Mouse (Mus musculus) forebrain, embryonic 15.5 days (tissue): ENCODE measurements at regions not wholly inside any gene's neighbourhood (a gene's known extent, or its start where the extent isn't known, plus 50 kb on each side); places are given as distances from the start of the nearest gene placed in this dataset.

Source experiments
- ATAC-seq: fragments of 200-750 bp; cut with Nextera tagmentation; replicated peaks from 2 replicates; pipeline ENCODE4 v1.8.0; 2017; ENCODE audit warnings: mild to moderate bottlenecking, moderate TSS enrichment, moderate library complexity
- H3K27ac ChIP-seq: fragments of 300-500 bp; sonication (generic); replicated peaks from 2 replicates; pipeline ENCODE4 v1.5.1; 2015; ENCODE audit warnings: mild to moderate bottlenecking, inconsistent platforms
- H3K27me3 ChIP-seq: fragments of 300-500 bp; sonication (generic); 2 replicates; pipeline ENCODE4 v1.6.1; 2015; ENCODE audit warnings: inconsistent platforms
- H3K36me3 ChIP-seq: fragments of 300-500 bp; sonication (generic); 2 replicates; pipeline ENCODE4 v1.6.1; 2015; ENCODE audit warnings: mild to moderate bottlenecking, inconsistent platforms
- H3K4me1 ChIP-seq: fragments of 300-500 bp; sonication (generic); 2 replicates; pipeline ENCODE4 v1.6.1; 2015; ENCODE audit warnings: inconsistent platforms
- H3K4me2 ChIP-seq: fragments of 300-500 bp; sonication (generic); replicated peaks from 2 replicates; pipeline ENCODE4 v1.6.1; 2015; ENCODE audit warnings: mild to moderate bottlenecking, inconsistent platforms
- H3K4me3 ChIP-seq: fragments of 300-500 bp; sonication (generic); 2 replicates; pipeline ENCODE4 v1.5.1; 2015; ENCODE audit warnings: mild to moderate bottlenecking, inconsistent platforms
- H3K9ac ChIP-seq: fragments of 300-500 bp; sonication (generic); replicated peaks from 2 replicates; pipeline ENCODE4 v1.6.1; 2015; ENCODE audit warnings: mild to moderate bottlenecking, inconsistent platforms
- H3K9me3 ChIP-seq: fragments of 300-500 bp; sonication (generic); 2 replicates; pipeline ENCODE4 v1.6.1; 2016; ENCODE audit warnings: inconsistent platforms
- WGBS: fragments of 180-500 bp; shearing (Covaris S2); methylation state at CpG from one replicate; pipeline ENCODE4 v1.1.7; 2015; ENCODE audit warnings: mixed read lengths; 5-methylcytosine and 5-hydroxymethylcytosine counted together

DNA sequence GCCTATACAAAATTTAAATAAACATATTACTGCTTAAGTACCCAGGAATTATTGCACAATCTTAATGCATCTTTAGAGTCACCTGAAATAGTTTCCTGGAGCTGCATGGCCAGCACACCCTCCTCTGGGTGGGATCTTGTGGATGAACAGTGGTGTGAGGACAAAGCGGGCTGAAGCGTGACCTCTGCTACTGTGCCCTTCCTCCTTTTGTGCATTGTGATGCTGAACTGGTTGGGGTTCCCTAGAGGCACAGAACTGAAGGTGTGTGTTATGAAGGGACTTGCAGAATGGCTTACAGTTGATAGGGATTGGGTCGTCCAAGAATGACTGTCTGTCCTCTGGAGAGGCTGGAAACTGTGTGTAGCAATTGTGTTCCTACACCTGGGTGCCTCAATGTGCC is 547.7 kb downstream of the Dok5 start:
- no peaks in the 10 kb centered on the region for H3K4me1 ChIP-seq
- no peaks in the 10 kb centered on the region for H3K27me3 ChIP-seq
- no peak overlapping the region for H3K4me3 ChIP-seq
- no peaks in the 10 kb centered on the region for H3K36me3 ChIP-seq
- ATAC-seq: no peak
- no peak overlapping the region for H3K4me2 ChIP-seq
- H3K9me3 ChIP-seq: no peaks in the 10 kb centered on the region
- WGBS: 96% methylated on average over 3 of the region's 3 CpGs
- no peak overlapping the region for H3K27ac ChIP-seq
- H3K9ac ChIP-seq: no peak overlapping the region

DNA sequence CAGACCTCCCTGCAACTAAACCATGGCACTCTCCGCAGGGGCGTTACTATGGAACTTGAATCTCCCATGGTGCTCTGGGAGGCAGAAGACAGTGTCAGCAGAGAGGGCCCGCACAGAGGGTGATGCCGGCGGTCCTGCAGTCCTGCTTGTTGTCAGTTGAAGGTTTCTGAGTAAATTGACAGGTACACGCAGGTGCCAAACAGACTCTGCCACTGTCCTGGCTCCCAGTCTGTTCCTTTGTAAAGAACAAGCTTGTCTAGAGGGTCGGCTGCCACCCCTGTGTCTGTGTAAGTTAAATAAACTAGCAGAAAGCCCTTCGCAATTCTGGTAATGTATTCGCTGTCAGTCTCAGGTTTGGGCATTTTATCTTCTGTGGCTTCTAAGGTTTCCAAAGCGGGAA is 521.6 kb downstream of the Dok5 start:
- Histone ChIP-seq H3K4me1 (0 out of 2 replicates have a peak, but pooled peaks cover 6% of the 10 kb centered on the region), H3K27ac (no peak overlapping the region), H3K4me3 (no peak overlapping the region), H3K9me3 (no peaks in the 10 kb centered on the region), H3K4me2 (0 out of 2 replicates have a peak overlapping the region, but pooled peaks have one; percentile 0), H3K27me3 (no peaks in the 10 kb centered on the region), H3K9ac (no peak overlapping the region), H3K36me3 (no peaks in the 10 kb centered on the region)
- WGBS: 50% methylated on average over 10 of the region's 10 CpGs
- no peak; the same call in 1 of the 2 replicates for ATAC-seq

DNA sequence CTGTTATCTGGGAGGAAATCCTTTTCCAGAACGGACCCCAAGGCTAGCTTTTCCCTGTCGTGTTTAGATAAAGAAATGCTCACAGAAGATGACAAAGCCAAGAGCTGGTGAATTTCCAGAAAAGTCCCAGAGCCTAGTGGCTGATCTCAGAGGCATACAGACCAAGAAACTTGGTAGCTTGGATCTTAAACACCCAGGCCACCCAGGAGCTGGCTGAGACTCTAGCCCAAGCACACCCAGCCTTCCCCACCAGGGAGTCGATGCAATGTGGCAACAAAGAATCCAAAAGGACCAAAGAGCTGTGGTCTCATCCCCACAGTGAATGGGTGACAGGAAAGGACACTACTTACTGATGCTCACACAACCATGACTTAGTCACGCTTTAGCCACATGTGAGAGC is 513.8 kb downstream of the Dok5 start:
- H3K27ac ChIP-seq: no peak overlapping the region
- no peaks in the 10 kb centered on the region for H3K27me3 ChIP-seq
- no peaks in the 10 kb centered on the region for H3K4me1 ChIP-seq
- H3K9ac ChIP-seq: no peak overlapping the region
- no peak overlapping the region for H3K4me3 ChIP-seq
- ATAC-seq: no peak
- no peaks in the 10 kb centered on the region for H3K9me3 ChIP-seq
- no peak overlapping the region for H3K4me2 ChIP-seq
- no peaks in the 10 kb centered on the region for H3K36me3 ChIP-seq
- 79% methylated on average over 4 of the region's 4 CpGs for WGBS

DNA sequence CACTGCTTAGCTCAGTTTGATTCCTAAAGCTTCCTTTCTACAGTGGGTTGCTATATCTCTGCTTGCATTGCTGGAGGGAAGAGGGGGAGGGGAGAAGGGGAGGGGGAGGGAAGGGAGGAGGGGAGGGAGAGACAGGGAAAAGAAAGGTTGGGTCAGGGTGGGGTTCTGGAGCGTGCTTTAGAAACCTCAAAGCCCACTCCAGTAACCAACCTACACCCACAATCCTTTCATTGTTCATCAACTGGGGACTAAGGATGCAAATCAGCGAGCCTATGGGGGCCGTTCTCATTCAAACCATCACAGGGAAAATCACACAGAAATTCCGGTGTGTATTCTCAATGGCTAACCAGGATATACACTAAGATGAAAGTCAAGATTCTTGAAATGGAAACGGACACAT is 510.7 kb downstream of the Dok5 start:
- Histone ChIP-seq H3K4me1 (peaks cover 6% of the 10 kb centered on the region; the same call in 1 of the 2 replicates), H3K4me2 (no peak overlapping the region), H3K9me3 (no peaks in the 10 kb centered on the region), H3K27me3 (no peaks in the 10 kb centered on the region), H3K27ac (no peak overlapping the region), H3K9ac (no peak overlapping the region), H3K36me3 (no peaks in the 10 kb centered on the region), H3K4me3 (no peak overlapping the region)
- 71% methylated on average over 5 of the region's 5 CpGs for WGBS
- ATAC-seq: no peak

DNA sequence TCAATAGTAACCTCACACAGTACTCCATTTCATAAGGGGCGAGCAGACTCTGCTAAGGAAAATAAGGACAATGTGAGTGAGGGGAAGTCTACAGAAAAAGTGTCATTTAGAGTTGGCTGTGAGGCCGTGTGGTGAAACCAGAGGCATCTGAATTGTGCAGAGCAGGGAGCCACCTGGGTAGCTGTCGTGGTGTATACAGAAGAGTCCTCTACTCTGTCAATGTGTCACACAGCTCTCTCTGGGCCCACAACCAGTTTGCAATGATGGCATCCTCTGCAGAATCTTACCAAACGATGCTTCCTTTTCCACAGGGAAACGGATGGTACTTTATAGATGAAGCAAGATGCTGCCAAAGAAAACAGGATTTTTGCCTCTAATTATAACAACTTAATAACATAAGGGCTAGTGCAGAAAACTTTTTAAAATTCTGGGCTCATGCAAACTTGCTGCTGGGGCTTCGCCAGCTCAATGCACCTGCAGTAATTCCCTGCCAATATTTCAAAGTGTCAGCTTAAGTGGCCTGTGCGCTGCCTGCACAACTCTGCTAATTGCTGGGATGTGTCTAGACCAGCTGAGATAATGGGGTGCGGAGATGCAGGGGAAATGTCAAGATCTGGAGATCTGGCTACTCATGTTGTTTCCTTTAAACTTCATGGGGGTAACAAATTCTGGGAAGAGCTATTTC is 505.8 kb downstream of the Dok5 start:
- Histone ChIP-seq H3K4me1 (peaks cover 9% of the 10 kb centered on the region; the same call in 1 of the 2 replicates), H3K27me3 (no peaks in the 10 kb centered on the region), H3K36me3 (no peaks in the 10 kb centered on the region), H3K4me2 (no peak overlapping the region), H3K27ac (peak overlapping the region; percentile 53), H3K9ac (no peak overlapping the region), H3K9me3 (no peaks in the 10 kb centered on the region), H3K4me3 (no peak overlapping the region)
- WGBS: 25% methylated on average over 8 of the region's 8 CpGs
- ATAC-seq: peak; percentile 74; the same call in 1 of the 2 replicates

DNA sequence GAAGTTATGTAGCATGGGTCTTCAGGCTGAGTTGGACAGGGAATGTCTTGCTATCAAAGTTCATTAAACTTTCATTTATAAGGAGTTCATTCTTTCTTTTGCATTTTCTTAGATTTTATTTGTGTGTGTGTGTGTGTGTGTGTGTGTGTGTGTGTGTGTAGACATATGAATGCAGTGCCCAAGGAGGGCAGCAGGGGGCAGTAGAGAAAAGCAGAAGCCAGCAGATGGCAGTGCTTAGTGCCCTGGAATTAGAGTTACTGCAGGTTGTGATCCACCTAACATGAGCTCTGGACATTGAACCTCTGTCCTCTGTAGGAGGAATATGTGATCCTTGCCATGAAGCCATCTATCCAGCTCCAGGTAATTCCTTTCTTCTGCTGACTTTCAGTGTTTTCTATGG is 501.2 kb downstream of the Dok5 start:
- no peak for ATAC-seq
- H3K4me2 ChIP-seq: no peak overlapping the region
- no peaks in the 10 kb centered on the region for H3K36me3 ChIP-seq
- peaks cover 10% of the 10 kb centered on the region for H3K4me1 ChIP-seq
- H3K27ac ChIP-seq: no peak overlapping the region
- H3K9ac ChIP-seq: no peak overlapping the region
- H3K4me3 ChIP-seq: no peak overlapping the region
- H3K9me3 ChIP-seq: no peaks in the 10 kb centered on the region
- no peaks in the 10 kb centered on the region for H3K27me3 ChIP-seq

DNA sequence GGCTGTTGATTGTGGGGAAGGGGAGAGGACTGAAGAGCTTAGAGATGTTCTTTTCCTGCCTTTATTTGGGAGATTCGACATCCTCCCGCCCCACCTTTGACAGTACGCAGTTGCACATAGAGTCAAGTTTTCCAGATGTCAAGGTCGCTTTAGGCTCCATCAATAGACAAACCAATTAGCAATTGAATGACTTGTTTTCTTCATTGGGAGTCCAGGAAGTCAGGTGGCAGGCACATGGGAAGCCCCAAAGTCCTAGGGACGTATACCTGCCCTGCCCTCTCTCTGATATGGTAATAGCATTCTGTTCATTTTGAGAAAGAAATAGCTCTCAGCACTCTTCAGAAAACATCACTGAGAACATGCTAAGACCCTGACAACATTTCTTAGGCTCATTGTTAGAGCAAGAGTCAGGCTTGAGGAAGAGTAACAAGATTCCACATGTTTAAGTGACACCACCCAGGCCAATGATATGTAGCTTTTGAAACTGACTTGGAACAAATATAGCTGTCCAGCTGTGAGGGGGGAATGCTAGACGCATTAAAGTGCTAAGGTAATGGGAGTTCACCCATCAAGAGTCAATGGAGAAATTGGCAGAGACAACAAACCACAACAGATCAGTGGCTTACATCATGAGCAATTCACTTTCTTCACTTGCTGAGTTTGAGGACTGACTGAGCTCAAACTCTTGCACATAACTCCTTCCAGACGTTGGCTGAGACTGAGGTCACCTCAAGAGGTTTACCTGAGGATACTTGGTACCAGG is 499.9 kb downstream of the Dok5 start:
- H3K4me3 ChIP-seq: no peak overlapping the region
- ATAC-seq: no peak
- no peak overlapping the region for H3K9ac ChIP-seq
- H3K27ac ChIP-seq: no peak overlapping the region
- no peaks in the 10 kb centered on the region for H3K36me3 ChIP-seq
- H3K27me3 ChIP-seq: no peaks in the 10 kb centered on the region
- no peak overlapping the region for H3K4me2 ChIP-seq
- no peaks in the 10 kb centered on the region for H3K9me3 ChIP-seq
- 87% methylated on average over 7 of the region's 7 CpGs for WGBS
- H3K4me1 ChIP-seq: peaks cover 3% of the 10 kb centered on the region; the same call in 1 of the 2 replicates

DNA sequence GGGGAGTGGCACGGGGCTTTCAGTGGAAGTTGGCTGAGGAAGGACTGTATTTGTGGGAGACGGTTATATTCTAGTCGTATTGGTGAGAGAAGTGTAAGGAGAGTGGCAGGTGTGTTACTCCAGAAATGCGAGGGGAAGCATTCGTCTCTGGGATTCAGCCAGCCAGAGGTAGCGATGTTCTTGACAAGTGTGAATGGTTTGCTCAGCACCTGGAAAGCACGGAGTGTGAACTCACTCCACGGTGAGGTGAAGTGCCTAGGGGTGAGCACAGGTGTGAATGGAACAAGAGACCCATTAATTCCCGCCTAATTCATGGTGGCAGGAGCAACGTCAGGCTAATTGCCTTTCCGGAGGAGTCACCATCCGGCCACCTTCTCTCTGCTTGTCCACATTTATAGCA is 498.9 kb downstream of the Dok5 start:
- Histone ChIP-seq H3K4me3 (no peak overlapping the region), H3K27me3 (no peaks in the 10 kb centered on the region), H3K36me3 (no peaks in the 10 kb centered on the region), H3K9ac (no peak overlapping the region), H3K27ac (no peak overlapping the region), H3K4me2 (no peak overlapping the region), H3K4me1 (peaks cover 3% of the 10 kb centered on the region; the same call in 1 of the 2 replicates), H3K9me3 (no peaks in the 10 kb centered on the region)
- no peak for ATAC-seq
- 75% methylated on average over 12 of the region's 12 CpGs for WGBS

DNA sequence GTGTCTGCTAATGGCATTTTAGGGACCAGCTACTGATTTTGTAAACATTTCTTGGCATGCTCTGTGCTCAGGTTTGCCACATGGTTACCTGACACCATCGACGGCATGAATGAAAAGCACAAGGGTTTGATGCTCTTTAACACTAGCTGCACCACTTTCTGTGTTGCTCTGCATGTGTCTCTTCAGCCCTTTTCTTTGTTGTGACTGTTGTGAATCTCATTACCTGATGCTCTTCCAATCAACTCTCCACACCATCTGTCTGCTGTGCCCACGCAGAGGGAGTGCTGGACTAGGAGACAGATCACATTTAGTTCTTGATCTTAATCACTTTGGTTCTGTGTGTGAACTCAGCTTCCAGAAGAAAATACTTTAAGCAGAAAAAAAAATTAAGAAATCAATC is 496.6 kb downstream of the Dok5 start:
- Histone ChIP-seq H3K27ac (no peak overlapping the region), H3K36me3 (no peaks in the 10 kb centered on the region), H3K4me2 (no peak overlapping the region), H3K9me3 (no peaks in the 10 kb centered on the region), H3K9ac (no peak overlapping the region), H3K4me3 (no peak overlapping the region), H3K27me3 (no peaks in the 10 kb centered on the region), H3K4me1 (peaks cover 3% of the 10 kb centered on the region; the same call in 1 of the 2 replicates)
- no peak for ATAC-seq
- 20% methylated on average over 3 of the region's 3 CpGs for WGBS

DNA sequence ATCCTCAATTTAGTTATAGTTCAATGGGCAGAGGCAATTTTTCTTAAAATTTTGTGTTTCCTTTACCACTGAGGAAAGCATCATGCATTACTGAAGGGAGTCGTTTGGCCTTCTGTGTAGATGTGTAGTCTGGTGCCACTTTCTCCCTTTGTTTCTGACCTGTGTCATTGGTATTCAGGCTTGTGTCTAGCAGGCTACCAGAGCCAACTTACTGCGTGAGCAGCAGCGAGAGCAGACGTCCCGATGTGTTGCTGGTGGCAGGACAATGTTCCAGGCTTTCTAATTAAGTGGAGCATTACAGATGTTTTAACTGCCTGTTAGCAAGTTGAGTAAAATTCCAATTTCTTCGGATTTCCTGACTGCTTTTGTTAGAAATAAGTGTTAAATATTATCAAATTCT is 482.2 kb downstream of the Dok5 start:
- 13% methylated on average over 6 of the region's 6 CpGs for WGBS
- Histone ChIP-seq H3K4me2 (no peak overlapping the region), H3K27ac (no peak overlapping the region), H3K4me3 (no peak overlapping the region), H3K4me1 (no peaks in the 10 kb centered on the region), H3K9me3 (no peaks in the 10 kb centered on the region), H3K9ac (no peak overlapping the region), H3K36me3 (no peaks in the 10 kb centered on the region), H3K27me3 (no peaks in the 10 kb centered on the region)
- no peak for ATAC-seq

DNA sequence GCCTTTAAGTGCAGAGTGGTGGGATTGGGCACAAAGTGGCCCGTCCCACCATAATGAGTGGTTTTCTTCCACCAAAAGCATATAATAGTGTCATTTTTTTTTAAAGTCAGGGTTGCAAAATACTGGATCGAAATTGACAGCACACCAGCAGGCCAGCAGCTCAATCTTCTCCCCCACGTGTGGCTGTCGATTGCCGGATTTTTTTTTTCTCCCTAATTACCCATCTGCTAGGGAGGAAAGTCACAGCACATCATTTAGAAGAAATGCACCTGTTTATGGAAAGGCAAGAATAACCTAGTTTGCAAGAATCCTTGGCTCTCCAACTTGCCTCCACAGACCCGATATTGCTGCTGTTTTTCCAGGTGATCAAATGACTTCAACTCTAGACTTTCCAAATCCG is 464.9 kb downstream of the Dok5 start:
- no peak overlapping the region for H3K27ac ChIP-seq
- no peaks in the 10 kb centered on the region for H3K36me3 ChIP-seq
- H3K27me3 ChIP-seq: no peaks in the 10 kb centered on the region
- no peak for ATAC-seq
- no peak overlapping the region for H3K4me3 ChIP-seq
- H3K9ac ChIP-seq: no peak overlapping the region
- H3K4me2 ChIP-seq: no peak overlapping the region
- 56% methylated on average over 7 of the region's 7 CpGs for WGBS
- H3K4me1 ChIP-seq: peaks cover 12% of the 10 kb centered on the region
- no peaks in the 10 kb centered on the region for H3K9me3 ChIP-seq

DNA sequence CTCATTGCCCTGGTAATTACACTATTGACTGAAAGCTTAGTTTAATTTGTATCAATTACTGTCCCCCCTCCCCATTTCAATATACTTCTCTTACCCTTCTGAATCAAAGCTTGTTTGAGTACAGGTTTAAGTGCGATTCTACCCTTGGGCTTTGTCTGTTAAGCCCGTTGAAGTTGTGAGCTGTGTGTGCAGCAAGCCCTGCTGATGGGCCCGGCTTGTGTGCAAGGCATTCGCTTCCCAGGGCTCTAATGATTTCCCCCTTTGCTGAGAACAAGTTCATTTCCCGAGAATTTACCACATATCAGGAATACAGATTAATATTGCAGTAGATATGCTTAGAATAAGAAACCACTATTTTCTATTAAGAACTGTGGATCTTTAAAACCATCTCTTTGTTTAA is 460.6 kb downstream of the Dok5 start:
- ATAC-seq: no peak
- no peak overlapping the region for H3K4me2 ChIP-seq
- 33% methylated on average over 5 of the region's 5 CpGs for WGBS
- no peaks in the 10 kb centered on the region for H3K36me3 ChIP-seq
- H3K9ac ChIP-seq: no peak overlapping the region
- peaks cover 12% of the 10 kb centered on the region for H3K4me1 ChIP-seq
- no peak overlapping the region for H3K4me3 ChIP-seq
- H3K27me3 ChIP-seq: no peaks in the 10 kb centered on the region
- no peaks in the 10 kb centered on the region for H3K9me3 ChIP-seq
- H3K27ac ChIP-seq: no peak overlapping the region
